Mouse (Mus musculus): Measurements from ENCODE around the gene Map2k2. TPM values are rescaled to one million over a fixed set of nuclear protein-coding genes. Genes with fewer than 3 reads are reported as not detected.
A peak's percentile ranks its signal among the peaks of the same experiment; 100 is the strongest.
"Not testable (repeated sequence)": the region's sequence is repeated elsewhere in the genome, so short reads cannot be mapped to it uniquely, and the experiment has no call there.

Gene Map2k2
- polyA plus RNA-seq, 1 experiment from 2014 or later: 100 TPM

- H3K9ac ChIP-seq (ENCODE audit: low read depth, low read length): no peak overlapping the region
- no peak for ATAC-seq (ENCODE audit: low read depth)
- H3K4me3 ChIP-seq (ENCODE audit: low read depth, low read length): no peak overlapping the region
- WGBS (ENCODE audit: insufficient replicate concordance): 22% methylated on average over 2 of the region's 2 CpGs
- H3K27ac ChIP-seq (ENCODE audit: low read length): no peak overlapping the region
- H3K36me3 ChIP-seq (ENCODE audit: control insufficient read depth, insufficient read depth): peaks cover 18% of the 10 kb centered on the region
- no peaks in the 10 kb centered on the region for H3K27me3 ChIP-seq (ENCODE audit: control insufficient read depth, insufficient read depth, low read depth, low read length)
- no peak overlapping the region for H3K4me2 ChIP-seq (ENCODE audit: low read depth, low read length)
- H3K4me1 ChIP-seq (ENCODE audit: control insufficient read depth, low read depth, low read length): peaks cover 35% of the 10 kb centered on the region
- H3K9me3 ChIP-seq (replicated peaks; ENCODE audit: control insufficient read depth, low read length): no peaks in the 10 kb centered on the region
Observed at GRCm38 (mm10) chr10:81162318-81162652, 56.6 kb downstream of the Map2k2 start.

GRCm38 (mm10) chr10:81165118-81165517 lies 59.4 kb downstream of the Map2k2 start:
- H3K9ac ChIP-seq (ENCODE audit: low read depth, low read length): no peak overlapping the region
- peaks cover 41% of the 10 kb centered on the region for H3K4me1 ChIP-seq (ENCODE audit: control insufficient read depth, low read depth, low read length)
- no peaks in the 10 kb centered on the region for H3K9me3 ChIP-seq (replicated peaks; ENCODE audit: control insufficient read depth, low read length)
- H3K36me3 ChIP-seq (ENCODE audit: control insufficient read depth, insufficient read depth): peaks cover 10% of the 10 kb centered on the region
- H3K4me2 ChIP-seq (ENCODE audit: low read depth, low read length): no peak overlapping the region
- no peak for ATAC-seq (ENCODE audit: low read depth)
- no peaks in the 10 kb centered on the region for H3K27me3 ChIP-seq (ENCODE audit: control insufficient read depth, insufficient read depth, low read depth, low read length)
- 80% methylated on average over 8 of the region's 8 CpGs for WGBS (ENCODE audit: insufficient replicate concordance)
- H3K4me3 ChIP-seq (ENCODE audit: low read depth, low read length): no peak overlapping the region
- no peak overlapping the region for H3K27ac ChIP-seq (ENCODE audit: low read length)

GRCm38 (mm10) chr10:81167200-81168086 lies 61.7 kb downstream of the Map2k2 start, which contains the start of gene Pias4:
TSS of gene Pias4 (minus strand) at chr10:81167923.
- peaks cover 6% of the 10 kb centered on the region for H3K36me3 ChIP-seq (ENCODE audit: control insufficient read depth, insufficient read depth)
- peak within 1 kb of the TSS; percentile 96 for H3K4me3 ChIP-seq (ENCODE audit: low read depth, low read length)
- H3K27me3 ChIP-seq (ENCODE audit: control insufficient read depth, insufficient read depth, low read depth, low read length): no peaks in the 10 kb centered on the region
- H3K4me2 ChIP-seq (ENCODE audit: low read depth, low read length): peak within 1 kb of the TSS; percentile 88
- no peaks in the 10 kb centered on the region for H3K9me3 ChIP-seq (replicated peaks; ENCODE audit: control insufficient read depth, low read length)
- ATAC-seq (ENCODE audit: low read depth): peak; percentile 91
- H3K27ac ChIP-seq (ENCODE audit: low read length): peak within 1 kb of the TSS; percentile 88
- peak within 1 kb of the TSS; percentile 96 for H3K9ac ChIP-seq (ENCODE audit: low read depth, low read length)
- peaks cover 31% of the 10 kb centered on the region for H3K4me1 ChIP-seq (ENCODE audit: control insufficient read depth, low read depth, low read length)
- under 1% methylated on average over 54 of the region's 64 CpGs for WGBS (ENCODE audit: insufficient replicate concordance)

GRCm38 (mm10) chr10:81168087-81168431 lies 62.3 kb downstream of the Map2k2 start:
- H3K9ac ChIP-seq (ENCODE audit: low read depth, low read length): peak overlapping the region; percentile 68
- peak; percentile 44 for ATAC-seq (ENCODE audit: low read depth)
- 1% methylated on average over 5 of the region's 5 CpGs for WGBS (ENCODE audit: insufficient replicate concordance)
- peak overlapping the region; percentile 87 for H3K4me2 ChIP-seq (ENCODE audit: low read depth, low read length)
- no peaks in the 10 kb centered on the region for H3K27me3 ChIP-seq (ENCODE audit: control insufficient read depth, insufficient read depth, low read depth, low read length)
- peak overlapping the region; percentile 88 for H3K27ac ChIP-seq (ENCODE audit: low read length)
- peak overlapping the region; percentile 96 for H3K4me3 ChIP-seq (ENCODE audit: low read depth, low read length)
- H3K36me3 ChIP-seq (ENCODE audit: control insufficient read depth, insufficient read depth): peaks cover 6% of the 10 kb centered on the region
- H3K9me3 ChIP-seq (replicated peaks; ENCODE audit: control insufficient read depth, low read length): no peaks in the 10 kb centered on the region
- H3K4me1 ChIP-seq (ENCODE audit: control insufficient read depth, low read depth, low read length): peaks cover 30% of the 10 kb centered on the region

GRCm38 (mm10) chr10:81168521-81169244 lies 63.0 kb downstream of the Map2k2 start:
- H3K4me1 ChIP-seq (ENCODE audit: control insufficient read depth, low read depth, low read length): peaks cover 36% of the 10 kb centered on the region
- peaks cover 2% of the 10 kb centered on the region for H3K36me3 ChIP-seq (ENCODE audit: control insufficient read depth, insufficient read depth)
- no peaks in the 10 kb centered on the region for H3K27me3 ChIP-seq (ENCODE audit: control insufficient read depth, insufficient read depth, low read depth, low read length)
- no peaks in the 10 kb centered on the region for H3K9me3 ChIP-seq (replicated peaks; ENCODE audit: control insufficient read depth, low read length)
- WGBS (ENCODE audit: insufficient replicate concordance): under 1% methylated on average over 29 of the region's 29 CpGs
- peak overlapping the region; percentile 88 for H3K27ac ChIP-seq (ENCODE audit: low read length)
- H3K4me2 ChIP-seq (ENCODE audit: low read depth, low read length): peak overlapping the region; percentile 87
- peak; percentile 60 for ATAC-seq (ENCODE audit: low read depth)
- peak overlapping the region; percentile 68 for H3K9ac ChIP-seq (ENCODE audit: low read depth, low read length)
- peak overlapping the region; percentile 96 for H3K4me3 ChIP-seq (ENCODE audit: low read depth, low read length)

- ATAC-seq (ENCODE audit: low read depth); H3K9me3 ChIP-seq (replicated peaks; ENCODE audit: control insufficient read depth, low read length); H3K36me3 ChIP-seq (ENCODE audit: control insufficient read depth, insufficient read depth); H3K27me3 ChIP-seq (ENCODE audit: control insufficient read depth, insufficient read depth, low read depth, low read length); H3K4me3 ChIP-seq (ENCODE audit: low read depth, low read length): not testable (repeated sequence)
- 8% methylated on average over 14 of the region's 14 CpGs for WGBS (ENCODE audit: insufficient replicate concordance)
- H3K4me2 ChIP-seq (ENCODE audit: low read depth, low read length): peak overlapping the region; percentile 32
- H3K9ac ChIP-seq (ENCODE audit: low read depth, low read length): peak overlapping the region; percentile 22
- peak overlapping the region; percentile 72 for H3K27ac ChIP-seq (ENCODE audit: low read length)
- H3K4me1 ChIP-seq (ENCODE audit: control insufficient read depth, low read depth, low read length): peaks cover 39% of the 10 kb centered on the region
Observed at GRCm38 (mm10) chr10:81169411-81169900, 63.7 kb downstream of the Map2k2 start.

DNA sequence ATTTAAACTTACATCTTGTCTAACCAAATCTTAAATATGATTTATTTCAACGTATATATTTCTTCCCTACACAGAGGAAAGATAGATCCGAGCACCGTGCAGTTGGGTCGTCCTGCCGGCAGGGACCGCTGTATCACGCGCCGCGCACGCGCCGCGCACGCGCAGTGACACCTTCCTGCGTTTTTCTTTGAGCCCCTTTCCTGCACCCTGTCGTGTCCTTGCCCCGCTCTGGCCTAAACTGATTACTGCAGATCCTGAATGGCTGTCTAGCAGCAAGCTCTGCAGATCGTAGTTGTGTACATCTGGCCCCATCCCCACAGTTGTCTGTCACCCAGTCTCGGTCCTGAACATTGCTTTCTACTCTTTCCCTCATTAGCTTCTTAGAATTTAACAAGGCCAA lies 67.4 kb downstream of the Map2k2 start:
- Histone ChIP-seq H3K27ac (ENCODE audit: low read length) (peak overlapping the region; percentile 85), H3K4me2 (ENCODE audit: low read depth, low read length) (peak overlapping the region; percentile 64), H3K36me3 (ENCODE audit: control insufficient read depth, insufficient read depth) (peaks cover 7% of the 10 kb centered on the region), H3K9ac (ENCODE audit: low read depth, low read length) (peak overlapping the region; percentile 49), H3K4me3 (ENCODE audit: low read depth, low read length) (peak overlapping the region; percentile 35), H3K27me3 (ENCODE audit: control insufficient read depth, insufficient read depth, low read depth, low read length) (no peaks in the 10 kb centered on the region), H3K4me1 (ENCODE audit: control insufficient read depth, low read depth, low read length) (peaks cover 46% of the 10 kb centered on the region), H3K9me3 (replicated peaks; ENCODE audit: control insufficient read depth, low read length) (no peaks in the 10 kb centered on the region)
- 6% methylated on average over 21 of the region's 21 CpGs for WGBS (ENCODE audit: insufficient replicate concordance)
- 0 out of 2 replicates have a peak, but pooled peaks have one; percentile 8 for ATAC-seq (ENCODE audit: low read depth)

DNA sequence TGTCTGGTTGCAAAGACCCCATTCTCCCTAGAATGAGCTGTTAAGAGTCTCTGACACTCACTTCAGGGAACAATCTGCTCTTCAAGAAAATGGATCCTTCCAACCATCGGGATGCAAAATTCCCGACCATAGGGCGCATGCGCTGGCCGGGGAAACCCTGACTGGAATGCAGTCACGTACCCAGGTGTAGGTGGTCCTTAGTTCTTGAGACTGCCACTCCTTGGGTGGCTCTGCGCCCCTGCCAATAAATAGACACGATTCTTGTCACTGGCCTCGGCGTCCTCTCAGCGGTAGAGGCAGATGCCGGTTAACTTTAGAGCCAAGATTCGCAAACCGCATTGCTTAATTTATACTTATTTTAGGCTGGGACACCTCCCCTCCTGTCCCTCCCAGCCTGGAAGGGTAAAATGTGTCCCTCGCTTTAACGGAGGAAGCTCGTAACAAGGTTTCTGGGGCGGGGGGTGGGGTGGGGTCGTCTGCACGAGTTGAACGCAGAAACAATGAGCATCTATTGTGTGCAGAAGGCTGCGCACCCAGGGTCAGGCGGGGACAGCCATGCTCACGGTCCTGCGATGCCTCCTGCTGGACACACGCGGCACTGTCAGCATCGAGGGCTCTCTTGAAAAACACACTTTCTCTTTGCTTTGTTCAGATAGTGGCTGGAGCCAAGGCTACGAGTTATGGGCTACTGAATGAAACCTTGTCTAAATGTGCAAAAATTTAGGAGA lies 69.1 kb downstream of the Map2k2 start:
- ATAC-seq (ENCODE audit: low read depth): peak; percentile 28
- peaks cover 46% of the 10 kb centered on the region for H3K4me1 ChIP-seq (ENCODE audit: control insufficient read depth, low read depth, low read length)
- H3K27ac ChIP-seq (ENCODE audit: low read length): peak overlapping the region; percentile 63
- no peaks in the 10 kb centered on the region for H3K27me3 ChIP-seq (ENCODE audit: control insufficient read depth, insufficient read depth, low read depth, low read length)
- 9% methylated on average over 29 of the region's 29 CpGs for whole genome bisulfite sequencing (ENCODE audit: insufficient replicate concordance)
- peak overlapping the region; percentile 23 for H3K4me3 ChIP-seq (ENCODE audit: low read depth, low read length)
- peak overlapping the region; percentile 6; the same call in 1 of the 2 replicates for H3K9ac ChIP-seq (ENCODE audit: low read depth, low read length)
- H3K9me3 ChIP-seq (replicated peaks; ENCODE audit: control insufficient read depth, low read length): no peaks in the 10 kb centered on the region
- H3K36me3 ChIP-seq (ENCODE audit: control insufficient read depth, insufficient read depth): peaks cover 23% of the 10 kb centered on the region
- peak overlapping the region; percentile 56 for H3K4me2 ChIP-seq (ENCODE audit: low read depth, low read length)
